Mouse (Mus musculus) heart, embryonic 12.5 days (tissue): ENCODE measurements around the gene Pik3ip1. TPM values are rescaled to one million over a fixed set of nuclear protein-coding genes. Genes with fewer than 3 reads are reported as not detected.

Experiments used
- ATAC-seq: fragments of 200-750 bp; cut with Nextera tagmentation; 2 replicates; pipeline ENCODE4 v1.8.0; 2017; ENCODE audit warnings: moderate TSS enrichment, moderate library complexity; ENCODE audit not compliant: insufficient number of reproducible peaks, low FRiP score
- H3K27ac ChIP-seq: fragments of 300-500 bp; sonication (generic); 2 replicates; pipeline ENCODE4 v1.5.1; 2016; ENCODE audit warnings: mild to moderate bottlenecking, moderate library complexity; ENCODE audit not compliant: poor library complexity, severe bottlenecking
- H3K27me3 ChIP-seq: fragments of 300-500 bp; sonication (generic); replicated peaks from 2 replicates; pipeline ENCODE4 v1.6.1; 2016; ENCODE audit warnings: mild to moderate bottlenecking, moderate library complexity
- H3K36me3 ChIP-seq: fragments of 300-500 bp; sonication (generic); 2 replicates; pipeline ENCODE4 v1.6.1; 2016; ENCODE audit warnings: mild to moderate bottlenecking, moderate library complexity
- H3K4me1 ChIP-seq: fragments of 300-500 bp; sonication (generic); replicated peaks from 2 replicates; pipeline ENCODE4 v1.6.1; 2016; ENCODE audit warnings: mild to moderate bottlenecking
- H3K4me2 ChIP-seq: fragments of 300-500 bp; sonication (generic); 2 replicates; pipeline ENCODE4 v1.6.1; 2016; ENCODE audit warnings: mild to moderate bottlenecking, moderate library complexity
- H3K4me3 ChIP-seq: fragments of 300-500 bp; sonication (generic); 2 replicates; pipeline ENCODE4 v1.5.1; 2016; ENCODE audit warnings: mild to moderate bottlenecking
- H3K9ac ChIP-seq: fragments of 300-500 bp; sonication (generic); 2 replicates; pipeline ENCODE4 v1.6.1; 2016; ENCODE audit warnings: mild to moderate bottlenecking, moderate library complexity
- H3K9me3 ChIP-seq: fragments of 300-500 bp; sonication (generic); replicated peaks from 2 replicates; pipeline ENCODE4 v1.6.1; 2016; ENCODE audit warnings: mild to moderate bottlenecking, moderate library complexity
- WGBS: fragments of 180-500 bp; shearing (Covaris S2); methylation state at CpG from one replicate; pipeline ENCODE4 v1.1.7; 2016; 5-methylcytosine and 5-hydroxymethylcytosine counted together
- polyA plus RNA-seq: library from polyadenylated mRNA; unstranded; fragments of >200 nt; fragmentation: Nextera tagmentation; extraction: Ambion mirVana; gene quantifications from 2 replicates; pipeline ENCODE4 v1.2.1, GENCODE M21; 2016

Gene Pik3ip1
- 20.2 and 21.3 TPM in 2 replicates for polyA plus RNA-seq

- Histone ChIP-seq H3K36me3 (0 out of 2 replicates have a peak, but pooled peaks cover 6% of the 10 kb centered on the region), H3K9ac (peak within 1 kb of the TSS; percentile 81), H3K27me3 (no peaks in the 10 kb centered on the region), H3K27ac (peak within 1 kb of the TSS; percentile 44), H3K9me3 (no peaks in the 10 kb centered on the region), H3K4me2 (peak within 1 kb of the TSS; percentile 89), H3K4me3 (peak within 1 kb of the TSS; percentile 50), H3K4me1 (peaks cover 35% of the 10 kb centered on the region)
- no peak for ATAC-seq
Measured at GRCm38 (mm10) chr11:3329891-3330451, at the start of gene Pik3ip1. Pik3ip1 (plus strand) TSS chr11:3330401.

DNA sequence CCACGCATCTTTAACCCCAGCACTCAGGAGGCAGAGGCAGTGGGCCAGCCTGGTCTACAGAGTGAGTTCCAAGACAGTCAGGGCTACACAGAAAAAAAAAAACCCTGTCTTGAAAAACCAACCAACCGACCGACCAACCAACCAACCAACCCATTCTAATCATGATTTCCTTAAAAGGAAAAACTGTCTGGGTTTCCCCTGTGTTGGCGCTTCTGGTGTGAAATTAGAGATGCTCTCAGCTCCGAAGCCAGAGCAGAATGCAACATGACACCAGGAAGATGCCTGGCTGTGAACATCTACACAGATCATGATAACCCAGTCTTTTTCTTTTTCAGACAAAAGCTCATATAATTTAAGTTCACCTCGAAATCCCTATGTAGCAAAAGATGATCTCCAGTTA, 47.3 kb upstream of the Pik3ip1 start:
- Histone ChIP-seq H3K36me3 (no peaks in the 10 kb centered on the region), H3K9me3 (peaks cover 21% of the 10 kb centered on the region), H3K4me1 (0 out of 2 replicates have a peak, but pooled peaks cover 3% of the 10 kb centered on the region), H3K4me3 (no peak overlapping the region), H3K27ac (no peak overlapping the region), H3K27me3 (no peaks in the 10 kb centered on the region), H3K4me2 (no peak overlapping the region), H3K9ac (no peak overlapping the region)
- no peak for ATAC-seq
- WGBS = 75% methylated on average over 6 of the region's 6 CpGs

DNA sequence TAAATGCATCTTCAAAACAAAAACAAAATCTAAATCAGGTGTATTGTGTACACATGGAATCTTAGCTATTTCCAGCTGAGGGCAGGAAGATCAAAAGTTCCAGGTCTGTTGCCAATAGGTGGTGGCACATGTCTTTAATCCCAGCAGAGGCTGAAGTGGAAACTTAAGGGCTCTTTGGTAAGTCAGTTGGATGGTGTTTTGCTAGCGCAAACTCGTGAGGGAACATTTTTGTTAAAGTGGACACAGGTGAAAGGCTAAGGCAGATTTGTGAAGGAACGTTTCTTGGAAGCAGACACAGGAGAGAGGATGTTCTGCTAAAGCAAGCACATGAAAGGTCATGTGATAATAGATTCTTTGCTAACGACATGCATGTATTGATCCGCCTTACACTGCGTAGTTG, 46.6 kb upstream of the Pik3ip1 start:
- ATAC-seq = no peak
- H3K36me3 ChIP-seq = no peaks in the 10 kb centered on the region
- no peak overlapping the region for H3K4me3 ChIP-seq
- H3K27ac ChIP-seq = no peak overlapping the region
- WGBS = 91% methylated on average over 6 of the region's 6 CpGs
- no peak overlapping the region for H3K4me2 ChIP-seq
- peaks cover 21% of the 10 kb centered on the region for H3K9me3 ChIP-seq
- no peak overlapping the region for H3K9ac ChIP-seq
- 0 out of 2 replicates have a peak, but pooled peaks cover 4% of the 10 kb centered on the region for H3K4me1 ChIP-seq
- no peaks in the 10 kb centered on the region for H3K27me3 ChIP-seq

GRCm38 (mm10) chr11:3285940-3286339, 44.3 kb upstream of the Pik3ip1 start:
- Histone ChIP-seq H3K36me3 (no peaks in the 10 kb centered on the region), H3K9me3 (peaks cover 15% of the 10 kb centered on the region), H3K4me2 (no peak overlapping the region), H3K27me3 (no peaks in the 10 kb centered on the region), H3K4me3 (no peak overlapping the region), H3K4me1 (peaks cover 4% of the 10 kb centered on the region; the same call in 1 of the 2 replicates), H3K27ac (no peak overlapping the region), H3K9ac (no peak overlapping the region)
- ATAC-seq = no peak
- WGBS = 77% methylated on average over 3 of the region's 3 CpGs

- Histone ChIP-seq H3K9me3 (0 out of 2 replicates have a peak, but pooled peaks cover 5% of the 10 kb centered on the region), H3K4me2 (no peak overlapping the region), H3K4me1 (peaks cover 12% of the 10 kb centered on the region), H3K9ac (no peak overlapping the region), H3K4me3 (no peak overlapping the region), H3K36me3 (no peaks in the 10 kb centered on the region), H3K27me3 (no peaks in the 10 kb centered on the region), H3K27ac (no peak overlapping the region)
- ATAC-seq = no peak
- WGBS = 60% methylated on average over 6 of the region's 6 CpGs
Measured at GRCm38 (mm10) chr11:3287131-3287530, 43.1 kb upstream of the Pik3ip1 start.

DNA sequence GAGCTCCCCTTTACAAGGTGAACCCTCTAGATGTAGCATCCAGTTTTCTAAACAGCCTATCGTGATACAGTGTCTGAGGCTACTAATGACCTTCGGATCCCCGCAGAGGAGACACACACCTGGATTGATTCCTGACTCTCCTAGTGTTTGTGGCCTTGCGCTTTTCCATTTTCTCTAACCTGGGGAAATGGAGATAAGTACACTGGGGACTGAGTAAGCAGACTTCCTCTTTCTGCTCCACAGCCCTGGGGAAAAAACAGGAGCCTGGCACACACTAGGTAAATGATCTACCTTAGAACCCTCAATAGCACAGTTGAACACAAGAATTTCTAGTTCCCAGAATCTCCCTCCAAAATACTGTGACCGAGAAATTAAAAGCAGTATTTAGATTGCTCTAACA, 42.3 kb upstream of the Pik3ip1 start:
- Histone ChIP-seq H3K4me3 (peak overlapping the region; percentile 73; the same call in 1 of the 2 replicates), H3K4me2 (peak overlapping the region; percentile 99), H3K27me3 (no peaks in the 10 kb centered on the region), H3K9me3 (0 out of 2 replicates have a peak, but pooled peaks cover under 1% of the 10 kb centered on the region), H3K27ac (no peak overlapping the region), H3K9ac (peak overlapping the region; percentile 97; the same call in 1 of the 2 replicates), H3K4me1 (peaks cover 17% of the 10 kb centered on the region), H3K36me3 (no peaks in the 10 kb centered on the region)
- 60% methylated on average over 5 of the region's 5 CpGs for WGBS
- no peak for ATAC-seq

GRCm38 (mm10) chr11:3288521-3289301, 41.5 kb upstream of the Pik3ip1 start, which contains the start of gene Patz1:
Patz1 (plus strand) TSS chr11:3288874.
- WGBS = under 1% methylated on average over 41 of the region's 41 CpGs
- ATAC-seq = peak; percentile 19
- no peaks in the 10 kb centered on the region for H3K27me3 ChIP-seq

GRCm38 (mm10) chr11:3289302-3289802, 40.8 kb upstream of the Pik3ip1 start:
- Histone ChIP-seq H3K4me3 (peak overlapping the region; percentile 73), H3K9ac (peak overlapping the region; percentile 97), H3K36me3 (peaks cover 14% of the 10 kb centered on the region), H3K27ac (peak overlapping the region; percentile 100), H3K9me3 (no peaks in the 10 kb centered on the region), H3K4me1 (peaks cover 31% of the 10 kb centered on the region), H3K4me2 (peak overlapping the region; percentile 99), H3K27me3 (no peaks in the 10 kb centered on the region)
- ATAC-seq = peak; percentile 84
- under 1% methylated on average over 39 of the region's 40 CpGs for WGBS

More at GRCm38 (mm10) chr11:3288521-3289301, 41.5 kb upstream of the Pik3ip1 start, which contains the start of gene Patz1:
- no peaks in the 10 kb centered on the region for H3K9me3 ChIP-seq
- H3K9ac ChIP-seq = peak within 1 kb of the TSS; percentile 97
- H3K4me3 ChIP-seq = peak within 1 kb of the TSS; percentile 73
- H3K36me3 ChIP-seq = peaks cover 8% of the 10 kb centered on the region
- H3K4me1 ChIP-seq = peaks cover 24% of the 10 kb centered on the region
- H3K27ac ChIP-seq = peak within 1 kb of the TSS; percentile 100
- H3K4me2 ChIP-seq = peak within 1 kb of the TSS; percentile 99

GRCm38 (mm10) chr11:3289803-3290639, 40.2 kb upstream of the Pik3ip1 start:
- H3K36me3 ChIP-seq = peaks cover 21% of the 10 kb centered on the region
- WGBS = under 1% methylated on average over 73 of the region's 92 CpGs

GRCm38 (mm10) chr11:3290640-3291310, 39.4 kb upstream of the Pik3ip1 start:
- under 1% methylated on average over 50 of the region's 50 CpGs for WGBS
- H3K9ac ChIP-seq = peak overlapping the region; percentile 97
- peak; percentile 5; the same call in 1 of the 2 replicates for ATAC-seq

More at GRCm38 (mm10) chr11:3289803-3290639, 40.2 kb upstream of the Pik3ip1 start:
- Histone ChIP-seq H3K27ac (peak overlapping the region; percentile 100), H3K4me1 (peaks cover 37% of the 10 kb centered on the region), H3K4me2 (peak overlapping the region; percentile 99), H3K4me3 (peak overlapping the region; percentile 73), H3K9ac (peak overlapping the region; percentile 97), H3K9me3 (no peaks in the 10 kb centered on the region), H3K27me3 (no peaks in the 10 kb centered on the region)
- peak; percentile 52 for ATAC-seq

More at GRCm38 (mm10) chr11:3290640-3291310, 39.4 kb upstream of the Pik3ip1 start:
- H3K4me3 ChIP-seq = peak overlapping the region; percentile 73
- H3K27ac ChIP-seq = peak overlapping the region; percentile 100
- H3K9me3 ChIP-seq = no peaks in the 10 kb centered on the region
- peaks cover 43% of the 10 kb centered on the region for H3K4me1 ChIP-seq
- H3K36me3 ChIP-seq = peaks cover 28% of the 10 kb centered on the region
- peak overlapping the region; percentile 99 for H3K4me2 ChIP-seq
- no peaks in the 10 kb centered on the region for H3K27me3 ChIP-seq
